Mouse (Mus musculus): ENCODE data around the gene Ksr2.
"Not testable (repeated sequence)": the region's sequence is repeated elsewhere in the genome, so short reads cannot be mapped to it uniquely, and the experiment has no call there.

The Ksr2 gene

GRCm38 (mm10) chr5:117620292-117620691, 206.5 kb downstream of the Ksr2 start:
- DNase-seq (ENCODE audit: low read depth), result no peak

GRCm38 (mm10) chr5:117622221-117622620, 208.4 kb downstream of the Ksr2 start:
- DNase-seq (ENCODE audit: low read depth), result no peak

GRCm38 (mm10) chr5:117623206-117623605, 209.4 kb downstream of the Ksr2 start:
- DNase-seq (ENCODE audit: low read depth), result not testable (repeated sequence)

- DNase-seq (ENCODE audit: low read depth), result no peak
Observed at GRCm38 (mm10) chr5:117626907-117627306, 213.1 kb downstream of the Ksr2 start.

GRCm38 (mm10) chr5:117628351-117628750, 214.6 kb downstream of the Ksr2 start:
- DNase-seq (ENCODE audit: low read depth), result no peak

- no peak for DNase-seq (ENCODE audit: low read depth)
Observed at GRCm38 (mm10) chr5:117629570-117629969, 215.8 kb downstream of the Ksr2 start.

GRCm38 (mm10) chr5:117635211-117635610, 221.4 kb downstream of the Ksr2 start:
- DNase-seq (ENCODE audit: low read depth), result no peak

GRCm38 (mm10) chr5:117635838-117636237, 222.0 kb downstream of the Ksr2 start:
- DNase-seq (ENCODE audit: low read depth), result no peak

- no peak for DNase-seq (ENCODE audit: low read depth)
Observed at GRCm38 (mm10) chr5:117641585-117641984, 227.8 kb downstream of the Ksr2 start.

- DNase-seq (ENCODE audit: low read depth), result no peak
Observed at GRCm38 (mm10) chr5:117651238-117651886, 237.6 kb downstream of the Ksr2 start.

GRCm38 (mm10) chr5:117658641-117659040, 244.8 kb downstream of the Ksr2 start:
- no peak for DNase-seq (ENCODE audit: low read depth)

GRCm38 (mm10) chr5:117659596-117659995, 245.8 kb downstream of the Ksr2 start:
- no peak for DNase-seq (ENCODE audit: low read depth)

GRCm38 (mm10) chr5:117665181-117665580, 251.4 kb downstream of the Ksr2 start:
- no peak for DNase-seq (ENCODE audit: low read depth)

- DNase-seq (ENCODE audit: low read depth), result no peak
Observed at GRCm38 (mm10) chr5:117667314-117667713, 253.5 kb downstream of the Ksr2 start.

- no peak for DNase-seq (ENCODE audit: low read depth)
Observed at GRCm38 (mm10) chr5:117669265-117669664, 255.5 kb downstream of the Ksr2 start.

GRCm38 (mm10) chr5:117669843-117670242, 256.0 kb downstream of the Ksr2 start:
- no peak for DNase-seq (ENCODE audit: low read depth)

- no peak for DNase-seq (ENCODE audit: low read depth)
Observed at GRCm38 (mm10) chr5:117671362-117671761, 257.6 kb downstream of the Ksr2 start.

GRCm38 (mm10) chr5:117675840-117676239, 262.0 kb downstream of the Ksr2 start:
- DNase-seq (ENCODE audit: low read depth), result no peak

GRCm38 (mm10) chr5:117677231-117677630, 263.4 kb downstream of the Ksr2 start:
- no peak for DNase-seq (ENCODE audit: low read depth)

- DNase-seq (ENCODE audit: low read depth), result no peak
Observed at GRCm38 (mm10) chr5:117678371-117678770, 264.6 kb downstream of the Ksr2 start.

GRCm38 (mm10) chr5:117682226-117682625, 268.4 kb downstream of the Ksr2 start:
- DNase-seq (ENCODE audit: low read depth), result no peak

- no peak for DNase-seq (ENCODE audit: low read depth)
Observed at GRCm38 (mm10) chr5:117684491-117684890, 270.7 kb downstream of the Ksr2 start.

- no peak for DNase-seq (ENCODE audit: low read depth)
Observed at GRCm38 (mm10) chr5:117687770-117688352, 274.1 kb downstream of the Ksr2 start.

- no peak for DNase-seq (ENCODE audit: low read depth)
Observed at GRCm38 (mm10) chr5:117688738-117689137, 274.9 kb downstream of the Ksr2 start.
